Mouse (Mus musculus): ENCODE measurements around the gene Psmb3.
"Not testable (repeated sequence)": the region's sequence is repeated elsewhere in the genome, so short reads cannot be mapped to it uniquely, and the experiment has no call there.

The Psmb3 gene
- long read RNA-seq, experiment 1, transcript Psmb3-201 (6 exons, 766 nt) = major isoform, 219 of 229 reads
- long read RNA-seq, experiment 1, partial matches to known transcripts = 6 of 229 reads
- long read RNA-seq, experiment 1, other reads (novel, unspliced or antisense) = 4 of 229 reads
- long read RNA-seq, experiment 2, transcript Psmb3-201 (6 exons, 766 nt) = major isoform, 193 of 211 reads
- long read RNA-seq, experiment 2, partial matches to known transcripts = 10 of 211 reads
- long read RNA-seq, experiment 2, other reads (novel, unspliced or antisense) = 7 of 211 reads

DNA sequence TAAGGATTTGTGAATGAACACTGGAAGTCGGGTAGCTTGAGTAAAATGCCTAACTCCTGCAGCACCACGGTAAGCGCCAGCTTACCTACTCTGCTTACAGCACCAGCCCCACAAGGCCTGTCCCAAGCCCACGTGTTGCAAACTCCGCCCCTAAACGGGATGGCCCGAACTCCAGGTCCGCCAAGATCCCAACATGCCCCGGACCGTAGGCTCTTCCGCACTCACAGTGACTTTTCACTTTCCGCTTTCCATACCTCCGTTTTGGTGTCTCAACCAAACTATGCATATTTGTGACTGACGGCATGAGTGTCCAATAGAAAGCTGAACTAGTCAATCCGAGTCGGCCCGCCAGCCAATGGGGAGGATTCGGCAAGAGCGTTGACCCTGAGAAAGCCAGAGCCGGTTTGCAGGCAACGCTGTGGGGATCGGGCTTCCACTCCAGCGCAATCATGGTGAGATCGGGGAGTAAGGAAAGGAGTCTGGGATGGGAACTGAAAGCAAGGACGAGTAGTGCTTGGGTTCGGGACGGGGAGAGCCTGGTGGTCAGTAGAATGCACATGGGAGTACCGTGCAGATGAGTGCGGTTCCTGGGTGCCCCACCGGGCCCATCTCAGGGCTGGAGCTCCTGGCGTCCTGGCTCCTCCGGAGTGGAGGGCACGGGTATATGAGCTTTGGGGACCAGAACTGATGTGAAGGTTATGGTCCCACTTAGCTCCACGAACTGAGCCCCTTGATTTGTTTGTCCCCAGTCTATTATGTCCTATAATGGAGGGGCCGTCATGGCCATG is at the start of gene Psmb3:
TSS of gene Psmb3 (plus strand) at position 361 of the 788 bp plus-strand sequence.
- intact Hi-C loops (cut with DNase I) = loop anchor here (5.0 kb wide), 1 partner anchor 39 kb away; the partner anchor contains the start of gene Pip4k2b

DNA sequence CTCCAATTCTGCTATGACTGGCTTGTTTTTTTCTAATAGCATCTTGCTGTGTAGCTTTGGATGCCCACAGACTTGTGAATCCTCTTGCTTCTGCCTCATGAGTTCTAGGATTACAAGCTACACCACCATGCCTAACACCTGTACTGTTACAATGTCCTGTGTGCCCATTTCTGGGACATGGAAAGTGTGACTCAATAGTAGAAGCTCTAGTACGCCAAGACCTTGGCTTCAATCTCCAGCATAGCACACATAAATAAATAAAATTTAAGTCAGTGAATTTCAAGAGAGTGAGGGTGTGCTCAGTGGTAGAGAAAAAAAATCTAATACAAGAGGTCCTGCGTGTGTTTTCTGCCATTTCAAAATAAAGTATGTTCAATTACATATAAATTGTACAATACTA is 49.0 kb upstream of the Psmb3 start:
- intact Hi-C loops (cut with DNase I) = no loop called here

- intact Hi-C loops (cut with DNase I) = no loop called here
Measured at GRCm38 (mm10) chr11:97656269-97656971, 46.8 kb upstream of the Psmb3 start.

GRCm38 (mm10) chr11:97657184-97657945 is 45.8 kb upstream of the Psmb3 start:
- intact Hi-C loops (cut with DNase I) = no loop called here

GRCm38 (mm10) chr11:97657967-97658366 is 45.2 kb upstream of the Psmb3 start:
- intact Hi-C loops (cut with DNase I) = not testable (repeated sequence)

DNA sequence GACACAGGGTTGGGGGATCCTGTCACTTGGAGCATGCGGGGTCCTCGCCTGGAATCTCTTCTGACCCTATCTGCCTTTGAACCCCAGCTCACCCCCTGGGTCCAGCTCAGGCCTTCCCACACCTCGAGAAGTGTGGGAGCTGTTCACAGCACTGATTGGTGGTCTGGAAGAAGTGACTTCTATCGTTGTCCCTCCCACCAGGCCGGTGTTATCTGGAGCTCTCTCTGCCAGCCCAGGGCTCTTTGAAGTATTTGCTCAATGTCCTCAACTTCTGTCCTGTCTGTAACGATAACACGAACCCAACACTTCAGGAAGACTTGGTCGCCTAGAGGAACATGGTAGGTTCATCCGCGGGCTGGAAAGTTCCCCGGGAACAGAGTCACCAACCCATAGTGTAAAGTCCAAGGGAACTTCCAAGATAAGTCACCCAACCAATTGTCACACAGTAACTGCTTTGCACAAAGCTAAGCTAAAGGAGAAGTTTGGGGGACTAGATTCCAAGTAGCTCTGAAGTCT is 44.4 kb upstream of the Psmb3 start:
- intact Hi-C loops (cut with DNase I) = no loop called here

GRCm38 (mm10) chr11:97659267-97659989 is 43.8 kb upstream of the Psmb3 start:
- intact Hi-C loops (cut with DNase I) = no loop called here

DNA sequence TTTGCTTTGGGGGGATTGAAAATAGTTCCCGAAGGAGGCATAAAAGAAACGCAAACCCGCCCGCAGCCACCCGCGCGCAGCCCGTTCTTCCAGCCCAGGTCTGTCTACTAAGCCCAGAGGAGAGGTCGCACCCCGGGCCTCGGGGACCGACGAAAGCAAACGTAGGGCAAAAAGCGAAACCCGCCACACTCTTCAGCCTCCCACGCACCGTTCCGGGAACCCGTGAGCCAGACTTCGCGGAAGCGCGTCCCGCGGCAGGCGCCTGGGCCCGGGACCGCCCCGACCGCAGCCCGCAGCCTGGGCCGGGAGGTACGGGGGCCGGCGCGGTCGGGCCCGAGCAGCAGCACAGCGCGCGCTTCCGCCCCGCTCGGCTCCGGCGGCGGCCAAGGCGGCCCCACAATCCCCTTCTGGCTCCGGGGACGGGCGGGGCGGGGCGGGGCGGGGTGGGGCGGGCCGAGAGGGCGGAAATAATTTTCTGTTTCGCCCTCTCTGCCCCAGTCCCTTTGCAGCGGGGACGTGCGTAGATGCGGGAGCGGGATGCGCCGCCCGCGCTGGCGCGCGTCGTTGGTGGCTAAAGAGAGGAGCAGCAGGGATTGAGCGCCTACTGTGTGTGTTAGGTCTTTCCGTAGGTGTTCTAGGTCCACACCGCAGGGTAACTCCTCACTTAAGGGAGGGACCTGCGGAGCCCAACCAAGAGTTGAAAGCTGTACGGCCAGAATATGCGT is 43.0 kb upstream of the Psmb3 start:
- intact Hi-C loops (cut with DNase I) = no loop called here

DNA sequence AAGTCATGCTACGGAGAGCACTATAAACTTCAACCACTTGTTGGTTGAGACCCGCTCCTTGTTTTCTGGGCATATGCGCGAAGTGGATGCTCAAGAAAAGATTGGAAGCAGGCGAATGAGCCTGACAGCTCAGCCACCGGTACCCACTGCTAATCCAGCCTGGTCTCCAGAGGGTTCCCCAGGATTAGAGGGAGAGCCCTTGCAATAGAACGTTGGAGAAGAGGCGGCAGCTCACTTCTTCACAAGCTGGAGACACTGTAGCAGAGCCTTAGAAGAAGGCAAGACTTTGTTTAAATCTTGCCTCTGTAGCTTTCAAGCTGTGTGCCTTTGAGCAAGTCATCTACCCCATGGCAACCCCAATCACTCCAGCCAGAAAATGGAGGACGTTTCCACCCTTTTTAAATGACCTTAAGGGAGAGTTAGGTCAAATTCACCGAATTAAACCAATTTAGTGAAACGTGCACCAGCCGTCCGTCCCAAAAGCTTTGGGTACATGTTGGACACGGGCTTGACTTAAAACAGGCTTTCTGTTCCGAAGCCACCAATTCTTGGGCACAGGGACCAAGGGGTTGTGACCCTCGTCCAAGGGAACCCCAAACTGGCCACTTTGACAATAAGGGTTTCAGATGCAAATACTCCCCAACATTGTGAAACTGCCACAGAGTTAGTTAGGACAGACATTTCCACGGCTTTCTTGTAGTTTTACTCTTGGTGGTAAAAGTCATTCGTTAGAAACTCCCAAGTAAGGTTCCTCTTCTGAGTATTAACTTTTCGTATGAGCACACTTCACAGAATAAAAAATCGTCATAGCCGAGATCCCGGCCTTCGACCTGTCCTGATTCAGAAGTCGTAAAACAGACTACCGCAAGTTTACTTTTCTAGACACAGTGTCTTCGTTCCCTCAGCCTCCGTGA is 42.2 kb upstream of the Psmb3 start:
- intact Hi-C loops (cut with DNase I) = no loop called here

DNA sequence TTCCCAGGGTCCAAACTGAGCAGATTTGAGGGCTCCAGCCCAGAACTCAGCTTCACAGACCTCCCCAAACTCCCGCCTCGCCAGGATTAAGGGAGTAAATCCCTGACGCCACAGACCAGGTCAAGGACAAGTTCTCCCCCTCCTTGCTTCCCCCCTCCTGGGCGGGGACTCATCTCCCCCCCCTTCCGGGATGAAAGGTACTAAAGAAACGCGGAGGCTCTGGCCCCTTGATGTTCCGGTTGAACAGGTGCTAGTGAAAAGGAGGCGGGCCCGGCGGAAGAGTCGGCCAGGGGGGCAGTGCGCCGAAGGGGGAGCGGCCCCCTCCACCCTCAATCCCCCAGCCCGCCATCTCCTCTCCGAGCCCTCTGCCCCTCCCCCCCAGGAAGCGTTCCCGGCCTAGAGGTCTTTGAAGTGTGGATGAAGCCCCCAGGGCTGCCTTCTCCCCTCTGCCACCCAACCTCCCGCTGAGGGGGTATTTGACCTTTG is 41.5 kb upstream of the Psmb3 start:
- intact Hi-C loops (cut with DNase I) = no loop called here

- intact Hi-C loops (cut with DNase I) = no loop called here
Measured at GRCm38 (mm10) chr11:97662207-97662892, 40.8 kb upstream of the Psmb3 start.

GRCm38 (mm10) chr11:97662893-97663527 is 40.2 kb upstream of the Psmb3 start, which contains the start of gene Mllt6:
Gene Mllt6, plus strand, starts transcription at chr11:97663414.
- intact Hi-C loops (cut with DNase I) = no loop called here

- intact Hi-C loops (cut with DNase I) = no loop called here
Measured at GRCm38 (mm10) chr11:97663528-97664338, 39.5 kb upstream of the Psmb3 start.

DNA sequence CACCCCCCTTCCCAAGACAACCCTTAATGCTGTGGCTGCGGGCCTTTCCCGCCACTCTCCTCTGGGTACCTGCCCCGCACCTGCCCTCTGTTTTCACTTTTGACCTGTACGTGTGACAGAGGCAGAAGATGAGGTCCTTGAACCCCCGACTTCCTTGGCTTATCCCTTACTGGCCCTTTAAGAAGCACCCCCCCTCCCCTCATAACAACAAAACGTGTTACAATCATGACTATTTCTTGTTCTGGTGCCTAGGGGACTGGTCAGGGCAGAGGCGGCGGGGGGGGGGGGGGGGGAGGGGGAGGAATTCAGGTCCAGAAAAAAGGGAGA is 38.9 kb upstream of the Psmb3 start:
- intact Hi-C loops (cut with DNase I) = no loop called here

- intact Hi-C loops (cut with DNase I) = no loop called here
Measured at GRCm38 (mm10) chr11:97664771-97665240, 38.4 kb upstream of the Psmb3 start.

GRCm38 (mm10) chr11:97665431-97665830 is 37.8 kb upstream of the Psmb3 start:
- intact Hi-C loops (cut with DNase I) = no loop called here

Data from adrenal gland (tissue).